ENCODE assay signal across 22 mouse cellular contexts in genomic region chr19:12472381-12472976, GRCm38 (mm10). TPM values are rescaled to one million over a fixed set of nuclear protein-coding genes. Genes with fewer than 3 reads are reported as not detected.
DNase-seq lines count a peak whose midpoint lies in the region; ATAC-seq and TF ChIP-seq lines count a peak whose summit lies in the region.
"Had no signal": no experiment of that assay in that cellular context is flagged by ENCODE, and none has a peak within 500 bp of the region (broad histone marks: within the 10 kb centered on the region; RNA-seq: fewer than 3 reads in every experiment).

No protein-coding gene starts in this region.

- no peaks in the 10 kb centered on the region for H3K27me3 ChIP-seq in lung, postnatal 0 days (replicated peaks; ENCODE audit: insufficient read depth, low read length)
- no peaks in the 10 kb centered on the region for H3K27me3 ChIP-seq in stomach, embryonic 14.5 days (ENCODE audit: control insufficient read depth, insufficient read depth, low read length)

- H3K27ac ChIP-seq in gastrocnemius, adult 2 months = peak overlapping the region; percentile 12; the same call in 1 of the 2 replicates
- peak overlapping the region; percentile 79 for H3K27ac ChIP-seq in lung, postnatal 0 days (ENCODE audit: low read length)
- H3K27ac ChIP-seq in cortical plate, adult 2 months (ENCODE audit: insufficient read depth, low read length) = peak overlapping the region; percentile 44; the same call in 1 of the 2 replicates
- peak overlapping the region; percentile 45; the same call in 1 of the 2 replicates for H3K27ac ChIP-seq in stomach, embryonic 14.5 days (ENCODE audit: low read length)

- H3K9ac ChIP-seq in lung, postnatal 0 days (replicated peaks; ENCODE audit: low read depth) = no peak overlapping the region
- no peak overlapping the region for H3K9ac ChIP-seq in stomach, embryonic 14.5 days (replicated peaks; ENCODE audit: low read depth, low read length)

- intact Hi-C loops in gastrocnemius, adult 2 months (cut with DNase I) = no loop called here

- WGBS in lung, postnatal 0 days = 52% methylated on average over 5 of the region's 5 CpGs
- 73% methylated on average over 5 of the region's 5 CpGs for whole genome bisulfite sequencing in stomach, embryonic 14.5 days

- no peak for TF ChIP-seq EP300 in lung, postnatal 0 days (IDR thresholded peaks at IDR 0.05)

- no peak for TF ChIP-seq CTCF in gastrocnemius, adult 2 months (IDR thresholded peaks at IDR 0.05)
- no peak for TF ChIP-seq CTCF in lung, postnatal 0 days (IDR thresholded peaks at IDR 0.05)
- TF ChIP-seq CTCF in cortical plate, adult 2 months (IDR thresholded peaks at IDR 0.05; ENCODE audit: extremely low read depth, insufficient read depth, low read length) = no peak

- ATAC-seq in lung, postnatal 0 days = peak; percentile 12
- peak; percentile 39; the same call in 1 of the 2 replicates for ATAC-seq in stomach, embryonic 14.5 days (ENCODE audit: insufficient number of reproducible peaks, insufficient read depth, low FRiP score, low read depth)
- no peak for ATAC-seq in megakaryocyte-erythroid progenitor cell, adult 5-6 weeks (replicated peaks; ENCODE audit: low FRiP score, low TSS enrichment, poor library complexity, severe bottlenecking)
- ATAC-seq: forebrain, embryonic 16.5 days; hindbrain, embryonic 16.5 days had no signal

- no peak for TF ChIP-seq POLR2A in cortical plate, adult 2 months (IDR thresholded peaks at IDR 0.05; ENCODE audit: extremely low read depth, insufficient read depth, low read length)

- H3K4me1 ChIP-seq in lung, postnatal 0 days (ENCODE audit: insufficient read depth, low read depth, low read length) = peaks cover 18% of the 10 kb centered on the region
- peaks cover 8% of the 10 kb centered on the region; the same call in 1 of the 2 replicates for H3K4me1 ChIP-seq in cortical plate, adult 2 months (ENCODE audit: control insufficient read depth, insufficient read depth, low read length)
- H3K4me1 ChIP-seq in stomach, embryonic 14.5 days (ENCODE audit: control insufficient read depth, insufficient read depth, low read length) = peaks cover 9% of the 10 kb centered on the region; the same call in 1 of the 2 replicates

- H3K4me2 ChIP-seq in lung, postnatal 0 days (replicated peaks; ENCODE audit: low read depth, low read length) = no peak overlapping the region
- H3K4me2 ChIP-seq in stomach, embryonic 14.5 days (replicated peaks; ENCODE audit: low read depth, low read length) = no peak overlapping the region

- no peaks in the 10 kb centered on the region for H3K36me3 ChIP-seq in lung, postnatal 0 days (ENCODE audit: insufficient read depth, low read length)
- H3K36me3 ChIP-seq in stomach, embryonic 14.5 days (ENCODE audit: control insufficient read depth, insufficient read depth, low read length) = peaks cover 15% of the 10 kb centered on the region

- no peaks in the 10 kb centered on the region for H3K9me3 ChIP-seq in lung, postnatal 0 days (ENCODE audit: low read length)
- H3K9me3 ChIP-seq in stomach, embryonic 14.5 days (ENCODE audit: control insufficient read depth, low read depth, low read length) = no peaks in the 10 kb centered on the region

- DNase-seq in gastrocnemius, adult 2 months = no peak
- no peak for DNase-seq in gastrocnemius, postnatal 25 days
- peak; percentile 75 for DNase-seq in lung, postnatal 0 days (ENCODE audit: low spot score)
- DNase-seq in lung, postnatal 36 days = no peak
- DNase-seq in retina, postnatal 1 day = no peak
- DNase-seq: adrenal gland, postnatal 10 days; cerebellum, adult 9-10 months; liver; lung, adult 18-20 months; midbrain, embryonic 14.5 days had no signal

- no peak overlapping the region for H3K4me3 ChIP-seq in gastrocnemius, adult 2 months
- no peak overlapping the region for H3K4me3 ChIP-seq in lung, postnatal 0 days (ENCODE audit: low read depth, low read length)
- H3K4me3 ChIP-seq in cortical plate, adult 2 months (ENCODE audit: insufficient read depth, low read length) = no peak overlapping the region
- H3K4me3 ChIP-seq in stomach, embryonic 14.5 days (ENCODE audit: low read depth, low read length) = no peak overlapping the region

RNA-seq across cellular contexts. Expression of gene Mpeg1, which starts 11.9 kb away (rescaled TPM):
- total RNA-seq in gastrocnemius, adult 2 months (2021) = 1 to 10 TPM in 1 of 2 experiments, under 1 TPM in 1; 0.98 to 1.1 TPM
- under 1 TPM; 0.74 to 0.88 TPM for total RNA-seq in gastrocnemius, postnatal 25 days (2021)
- 5.5 and 6.3 TPM in 2 replicates for polyA plus RNA-seq in lung, postnatal 0 days (2015; fragmentation: Nextera tagmentation; extraction: Ambion mirVana)
- 11.9 and 13.0 TPM in 2 replicates for polyA plus RNA-seq in cortical plate, adult 2 months (2012; rRNA removed)
- polyA plus RNA-seq in stomach, embryonic 14.5 days (2014; fragmentation: Nextera tagmentation; extraction: Ambion mirVana) = 1.3 and 1.4 TPM in 2 replicates
- total RNA-seq in megakaryocyte-erythroid progenitor cell, adult 5-6 weeks (2014; fragmentation: Nextera tagmentation) = 1.4 and 2.4 TPM in 2 replicates
- 2.6 and 5.4 TPM in 2 replicates for total RNA-seq in megakaryocyte-erythroid progenitor cell, adult 5-6 weeks (2017)
- total RNA-seq: MEL had no signal

RNA-seq across cellular contexts. Expression of gene Dtx4, which starts 28.8 kb away (rescaled TPM):
- 1 to 10 TPM; 3.9 to 4.2 TPM for total RNA-seq in gastrocnemius, adult 2 months (2021)
- 1 to 10 TPM; 6.2 to 6.7 TPM for total RNA-seq in gastrocnemius, postnatal 25 days (2021)
- 8.4 and 8.7 TPM in 2 replicates for polyA plus RNA-seq in lung, postnatal 0 days (2015; fragmentation: Nextera tagmentation; extraction: Ambion mirVana)
- polyA plus RNA-seq in cortical plate, adult 2 months (2012; rRNA removed) = 20.8 and 23.2 TPM in 2 replicates
- 18.9 and 20.2 TPM in 2 replicates for polyA plus RNA-seq in stomach, embryonic 14.5 days (2014; fragmentation: Nextera tagmentation; extraction: Ambion mirVana)
- 0.77 TPM in 1 of 2 replicates, not detected in the other for total RNA-seq in megakaryocyte-erythroid progenitor cell, adult 5-6 weeks (2014; fragmentation: Nextera tagmentation)
- 0.46 TPM in 1 of 2 replicates, not detected in the other for total RNA-seq in megakaryocyte-erythroid progenitor cell, adult 5-6 weeks (2017)

RNA-seq across cellular contexts. Expression of gene Pfpl, which starts 44.8 kb away (rescaled TPM):
- total RNA-seq in gastrocnemius, adult 2 months (2021) = not detected
- not detected for total RNA-seq in gastrocnemius, postnatal 25 days (2021)
- polyA plus RNA-seq in lung, postnatal 0 days (2015; fragmentation: Nextera tagmentation; extraction: Ambion mirVana) = not detected in 2 replicates
- 0.02 TPM in 1 of 2 replicates, not detected in the other for polyA plus RNA-seq in cortical plate, adult 2 months (2012; rRNA removed)
- polyA plus RNA-seq in stomach, embryonic 14.5 days (2014; fragmentation: Nextera tagmentation; extraction: Ambion mirVana) = not detected in 2 replicates
- not detected in 2 replicates for total RNA-seq in megakaryocyte-erythroid progenitor cell, adult 5-6 weeks (2014; fragmentation: Nextera tagmentation)
- not detected in 2 replicates for total RNA-seq in megakaryocyte-erythroid progenitor cell, adult 5-6 weeks (2017)
- total RNA-seq: adrenal gland, postnatal 10 days; gastrocnemius, adult 8-10 months; heart, adult 8-10 months; heart, postnatal 25 days; MEL had no signal
- polyA plus RNA-seq: forebrain, embryonic 16.5 days; hindbrain, embryonic 16.5 days; kidney, embryonic 14.5 days; midbrain, embryonic 14.5 days; neural tube, embryonic 11.5 days; urinary bladder, adult 2 months had no signal

RNA-seq across cellular contexts. Expression of gene Olfr1441, which starts 55.2 kb away (rescaled TPM):
- not detected for total RNA-seq in gastrocnemius, adult 2 months (2021)
- total RNA-seq in gastrocnemius, postnatal 25 days (2021) = not detected
- polyA plus RNA-seq in lung, postnatal 0 days (2015; fragmentation: Nextera tagmentation; extraction: Ambion mirVana) = not detected in 2 replicates
- polyA plus RNA-seq in cortical plate, adult 2 months (2012; rRNA removed) = not detected in 2 replicates
- not detected in 2 replicates for polyA plus RNA-seq in stomach, embryonic 14.5 days (2014; fragmentation: Nextera tagmentation; extraction: Ambion mirVana)
- not detected in 2 replicates for total RNA-seq in megakaryocyte-erythroid progenitor cell, adult 5-6 weeks (2014; fragmentation: Nextera tagmentation)
- total RNA-seq in megakaryocyte-erythroid progenitor cell, adult 5-6 weeks (2017) = not detected in 2 replicates
- total RNA-seq: adrenal gland, postnatal 10 days; gastrocnemius, adult 8-10 months; heart, adult 8-10 months; heart, postnatal 25 days; MEL had no signal
- polyA plus RNA-seq: forebrain, embryonic 16.5 days; hindbrain, embryonic 16.5 days; kidney, embryonic 14.5 days; midbrain, embryonic 14.5 days; neural tube, embryonic 11.5 days; urinary bladder, adult 2 months had no signal

Comparison
In these comparisons a context has a peak if more than half of its experiments do, and no peak if none do; other contexts are left out.
1. H3K27ac ChIP-seq: peak in every context shown above with its lines; median percentile 79 in lung, postnatal 0 days; 45 in stomach, embryonic 14.5 days; 44 in cortical plate, adult 2 months; 12 in gastrocnemius, adult 2 months.